Mouse (Mus musculus): ENCODE measurements around the gene Nkd1.

The Nkd1 gene

DNA sequence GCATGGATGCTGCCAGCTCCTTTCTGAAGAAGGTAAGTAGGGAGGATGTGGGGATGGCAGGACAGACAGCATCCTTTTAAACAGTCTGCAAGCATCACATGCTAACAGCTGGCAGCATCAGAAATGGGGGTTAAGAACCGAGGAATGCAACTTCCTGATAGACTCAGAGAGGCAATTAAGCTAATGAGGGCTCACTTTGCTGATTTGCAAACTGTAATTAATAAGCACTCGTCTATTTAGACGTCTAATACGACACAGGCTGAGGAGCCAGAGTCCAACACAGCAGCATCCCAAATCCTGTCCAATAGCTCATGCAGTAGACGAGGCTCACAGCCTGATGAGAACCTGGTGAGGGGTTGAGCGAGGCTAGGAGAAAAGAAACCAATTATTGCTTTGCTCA, 89.1 kb downstream of the Nkd1 start:
- no peak for DNase-seq (ENCODE audit: low spot score in 2 of 2)

DNA sequence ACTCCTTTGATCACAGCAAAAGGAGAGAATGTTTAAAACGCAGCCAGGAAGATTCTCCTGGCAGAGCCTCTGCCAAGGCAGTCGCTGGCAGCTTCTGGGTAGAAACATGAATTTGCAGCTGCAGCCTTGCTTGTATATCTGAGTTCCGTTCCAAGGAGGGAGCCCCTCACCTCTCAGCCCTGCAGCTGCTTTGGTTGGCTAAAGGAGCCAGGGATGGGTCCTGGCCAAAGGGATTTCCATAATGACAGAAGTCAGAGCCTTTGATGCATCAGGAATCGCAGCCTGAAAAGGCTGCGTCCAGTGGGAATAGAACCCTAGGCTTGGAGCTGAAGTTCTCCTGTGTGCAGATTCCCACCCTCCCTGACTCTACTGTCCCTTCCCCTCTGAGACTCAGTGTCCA, 93.8 kb downstream of the Nkd1 start:
- no peak for DNase-seq (ENCODE audit: low spot score in 2 of 2)

DNA sequence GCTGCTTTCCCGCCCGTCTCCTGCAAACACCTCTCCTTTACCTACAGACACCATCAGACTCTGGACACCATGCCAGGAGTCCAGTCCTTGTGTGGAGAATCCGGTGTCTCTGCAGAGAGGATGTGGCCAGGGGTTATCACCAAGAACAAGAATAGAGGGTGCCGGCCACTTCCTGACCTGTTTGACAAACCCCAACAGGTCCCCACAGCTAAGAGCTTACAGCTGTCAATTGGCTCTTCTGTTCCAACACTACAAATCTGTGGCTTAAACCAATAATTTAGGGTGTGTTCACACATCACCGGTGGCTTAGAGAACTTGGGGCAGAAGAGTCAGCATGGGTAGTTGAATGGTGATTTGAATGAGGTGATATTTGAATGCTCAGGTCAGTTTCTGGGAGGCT, 97.5 kb downstream of the Nkd1 start:
- no peak for DNase-seq (ENCODE audit: low spot score in 2 of 2)

DNA sequence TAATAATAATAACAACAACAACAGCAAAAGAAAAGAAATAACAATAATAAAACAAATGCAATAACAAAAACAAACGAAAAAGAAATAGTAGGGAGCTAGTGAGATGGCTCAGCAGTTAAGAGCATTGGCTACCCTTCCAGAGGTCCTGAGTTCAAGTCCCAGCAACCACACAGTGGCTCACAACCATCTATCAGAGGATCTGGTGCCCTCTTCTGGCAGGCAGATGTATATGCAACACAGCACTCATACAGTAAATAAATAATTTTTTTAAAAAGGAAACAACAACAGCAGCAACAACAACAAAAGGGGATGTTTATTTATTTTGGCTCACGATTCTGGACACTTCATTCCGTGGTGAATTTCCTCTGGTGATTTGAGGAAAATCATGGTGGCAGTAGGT, 98.4 kb downstream of the Nkd1 start:
- no peak for DNase-seq (ENCODE audit: low spot score in 2 of 2)

DNA sequence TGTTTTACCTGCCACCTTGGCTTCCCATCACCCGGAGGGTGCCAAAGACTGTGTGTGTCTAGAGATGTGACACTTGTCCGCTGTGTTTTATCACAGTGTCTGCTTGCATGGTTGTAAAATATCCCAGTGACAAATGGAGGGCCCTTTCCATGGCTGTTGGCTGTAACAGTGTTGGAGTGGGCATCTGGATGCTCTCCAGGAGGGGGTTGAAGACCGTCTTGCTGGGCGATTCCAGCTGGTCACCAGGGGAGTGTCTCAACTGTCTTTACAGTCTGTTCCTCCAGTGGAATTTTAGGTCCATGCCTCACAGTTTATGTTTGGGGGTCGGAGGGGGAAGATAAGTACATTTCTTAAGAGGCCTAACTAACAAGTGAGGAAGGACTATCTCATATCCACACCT, 99.8 kb downstream of the Nkd1 start:
- no peak for DNase-seq (ENCODE audit: low spot score in 2 of 2)

DNA sequence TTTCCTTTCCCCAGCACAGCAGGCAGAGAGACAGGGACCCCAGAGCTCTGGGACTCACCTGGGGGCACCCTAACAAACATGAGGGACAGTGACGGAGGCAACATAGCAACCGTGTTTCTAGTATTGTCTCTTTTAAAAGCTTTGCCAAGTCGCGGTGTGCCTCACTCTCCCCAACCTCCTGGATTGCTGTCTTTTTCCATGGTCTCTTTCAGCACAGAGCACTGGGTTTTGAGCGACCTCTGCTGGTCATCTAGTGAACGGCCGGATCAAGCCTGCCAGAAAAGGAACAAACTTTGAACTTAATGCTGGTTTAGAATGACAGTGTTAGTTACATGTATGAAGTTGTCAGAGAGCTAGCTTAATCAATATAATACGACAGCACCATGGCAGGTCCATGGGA, 100.3 kb downstream of the Nkd1 start:
- peak; percentile 74 to 75 for DNase-seq (ENCODE audit: low spot score in 2 of 2)

DNA sequence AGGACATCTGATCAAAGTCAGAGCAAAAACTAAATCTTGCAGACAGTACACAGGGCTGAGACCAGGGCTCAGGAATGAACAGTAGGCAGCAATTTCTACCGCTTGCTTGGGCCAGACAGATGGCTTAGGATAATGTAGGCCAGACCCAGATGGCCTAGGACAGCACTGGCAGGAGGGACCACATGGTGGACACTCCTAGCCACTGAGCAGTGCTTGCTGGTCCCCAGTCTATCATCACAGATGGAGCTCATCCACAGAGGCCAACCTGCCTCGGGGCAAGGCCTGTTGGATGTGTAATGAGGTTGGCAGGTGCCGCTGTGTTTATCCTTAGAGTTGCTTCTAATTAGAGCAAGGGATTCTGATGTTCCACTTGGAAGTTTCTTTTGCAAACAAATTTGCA, 102.2 kb downstream of the Nkd1 start:
- DNase-seq (ENCODE audit: low spot score in 2 of 2) = no peak

DNA sequence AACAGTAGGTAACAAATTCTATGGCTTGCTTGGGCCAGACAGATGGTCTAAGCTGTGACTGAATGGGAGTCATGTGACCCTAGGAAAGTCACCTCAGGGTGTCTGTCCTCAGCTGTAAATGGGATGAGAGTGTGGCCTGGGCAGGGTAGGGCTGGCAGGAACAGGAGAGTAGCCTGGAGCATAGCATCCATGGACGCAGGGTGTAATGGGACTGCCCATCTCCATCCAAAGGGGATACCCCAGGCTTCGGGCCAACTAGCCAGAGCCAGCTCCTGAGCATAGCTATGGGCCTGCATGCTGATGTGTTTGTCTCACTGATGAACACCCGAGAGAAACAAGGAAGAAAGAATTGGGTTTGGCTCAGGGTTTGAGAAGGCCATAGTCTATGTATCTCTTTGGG, 103.1 kb downstream of the Nkd1 start:
- no peak for DNase-seq (ENCODE audit: low spot score in 2 of 2)

DNA sequence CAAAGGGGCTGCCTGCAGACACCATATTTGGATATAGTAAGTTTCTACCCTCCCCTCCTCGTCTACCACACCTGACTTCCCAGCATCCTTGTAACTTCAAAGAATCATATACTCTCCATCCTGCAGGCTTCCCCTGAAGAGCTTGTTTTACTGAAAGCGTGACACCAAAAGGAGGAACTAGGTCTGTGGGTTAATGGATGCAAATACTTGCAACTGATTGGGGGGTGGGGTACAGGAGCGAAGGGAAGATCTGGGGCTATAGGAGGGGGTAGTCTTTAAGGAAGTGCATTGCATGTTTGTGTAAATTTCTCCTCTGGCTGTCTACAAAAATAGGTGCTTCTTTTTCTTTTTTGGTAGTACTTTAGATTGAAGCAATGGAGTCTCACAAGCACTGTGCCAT, 105.3 kb downstream of the Nkd1 start:
- DNase-seq (ENCODE audit: low spot score in 2 of 2) = no peak

DNA sequence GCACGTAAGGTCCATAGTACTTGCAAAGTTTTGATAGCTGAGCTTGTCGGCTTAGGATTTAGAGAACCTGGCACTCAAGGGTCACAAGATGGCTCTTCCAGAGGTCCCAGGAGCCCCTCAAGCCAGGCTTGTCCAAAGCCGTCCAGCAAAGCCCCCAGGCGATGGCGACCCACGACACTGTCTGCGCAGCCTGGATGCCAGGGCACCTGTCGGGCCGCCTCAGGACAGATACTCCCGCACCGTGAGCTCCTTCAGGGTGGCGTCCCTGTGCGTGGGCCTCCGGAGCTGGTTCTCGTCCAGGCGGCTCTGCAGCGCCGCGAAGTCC, 105.7 kb downstream of the Nkd1 start:
- no peak for DNase-seq (ENCODE audit: low spot score in 2 of 2)

DNA sequence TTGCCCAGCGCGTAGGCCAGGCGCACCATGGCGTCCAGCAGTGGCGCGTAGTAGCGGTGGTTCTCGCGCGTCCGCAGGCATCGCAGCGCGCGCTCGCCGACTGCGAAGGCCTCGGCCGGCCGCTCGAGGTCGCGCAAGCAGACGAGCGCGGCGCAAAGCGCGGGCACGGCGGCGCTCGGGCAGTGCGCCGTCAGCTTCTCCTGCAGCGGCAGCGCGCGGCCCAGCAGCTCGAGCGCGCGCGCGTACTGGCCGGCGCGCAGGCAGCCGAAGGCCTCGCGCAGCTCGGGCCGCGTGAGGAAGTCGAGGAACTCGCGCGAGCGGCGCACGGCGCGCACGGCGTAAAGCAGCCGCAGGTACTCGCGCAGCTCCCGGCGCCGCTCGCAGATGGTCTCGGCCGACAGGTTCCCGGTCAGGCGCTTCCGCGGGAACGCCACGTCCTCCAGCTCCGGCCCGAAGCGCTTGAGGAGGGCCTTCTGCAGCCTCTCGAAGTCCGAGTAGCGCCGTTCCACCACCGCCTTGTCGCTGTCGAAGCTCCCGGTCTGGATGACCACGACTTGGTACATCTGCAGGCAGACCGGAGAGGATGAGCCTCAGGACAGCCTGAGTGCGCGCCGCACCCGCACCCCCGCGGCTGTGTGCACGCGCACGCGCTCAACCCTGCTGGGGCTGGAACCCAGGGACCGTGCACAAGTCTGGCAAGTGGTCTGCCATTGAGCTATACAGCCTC, 106.3 kb downstream of the Nkd1 start:
- peak; percentile 52 to 61 for DNase-seq (ENCODE audit: low spot score in 2 of 2)

DNA sequence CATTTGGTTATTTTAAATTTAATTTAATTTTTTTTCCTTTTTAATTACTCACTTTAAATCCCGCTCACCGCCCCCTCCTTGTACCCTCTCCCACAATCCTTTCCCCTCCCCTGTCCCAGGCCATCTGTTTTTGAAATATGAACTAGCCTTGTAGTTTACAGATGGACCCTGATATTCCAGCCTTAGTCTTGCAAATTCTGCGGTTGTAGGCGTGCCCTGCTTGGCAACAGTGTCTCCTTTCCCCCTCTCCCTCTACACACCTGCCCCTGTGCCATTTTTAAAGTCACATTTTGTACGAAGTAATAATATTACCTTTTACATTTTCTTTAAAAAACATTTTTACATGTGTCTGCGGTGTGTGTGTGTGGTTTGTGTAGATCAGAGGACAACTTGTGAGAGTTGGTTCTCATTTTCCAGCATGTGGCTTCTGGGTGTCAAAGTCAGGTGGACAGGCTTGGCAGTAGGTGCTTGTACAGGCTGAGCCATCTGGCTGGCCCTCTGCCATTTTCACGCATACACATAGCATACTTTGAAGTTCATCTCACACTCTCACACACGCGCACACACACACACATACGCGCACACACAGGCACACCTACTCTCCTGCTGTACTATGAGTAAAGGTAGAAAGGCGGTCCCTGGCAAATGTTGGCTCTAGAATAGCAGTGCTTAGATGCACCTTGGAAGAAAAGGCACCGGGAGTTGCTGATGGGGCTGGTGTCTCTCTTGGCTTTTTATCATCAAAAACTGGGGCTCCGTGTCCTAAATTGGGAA, 107.0 kb downstream of the Nkd1 start:
- peak in 1 of 2 experiments; percentile 20 for DNase-seq (ENCODE audit: low spot score in 2 of 2)

DNA sequence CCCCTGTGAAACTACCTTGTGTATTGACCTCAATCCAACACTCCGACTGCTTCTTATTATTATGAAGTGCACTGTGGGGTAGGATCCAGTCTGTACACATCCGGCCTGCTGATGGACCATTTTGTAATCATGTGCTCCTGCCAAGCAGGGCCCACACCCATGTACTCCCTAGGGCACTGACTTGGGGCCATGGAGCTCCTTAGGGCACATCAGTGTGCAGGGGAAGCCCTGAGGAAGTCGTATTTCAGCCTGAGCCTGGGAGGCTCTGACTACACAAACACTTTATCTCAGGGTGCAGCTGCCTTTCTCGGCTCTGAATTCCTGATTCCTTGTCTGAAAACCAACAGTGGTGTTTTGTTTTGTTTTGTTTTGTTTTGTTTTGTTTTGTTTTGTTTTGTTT, 109.1 kb downstream of the Nkd1 start:
- no peak for DNase-seq (ENCODE audit: low spot score in 2 of 2)

DNA sequence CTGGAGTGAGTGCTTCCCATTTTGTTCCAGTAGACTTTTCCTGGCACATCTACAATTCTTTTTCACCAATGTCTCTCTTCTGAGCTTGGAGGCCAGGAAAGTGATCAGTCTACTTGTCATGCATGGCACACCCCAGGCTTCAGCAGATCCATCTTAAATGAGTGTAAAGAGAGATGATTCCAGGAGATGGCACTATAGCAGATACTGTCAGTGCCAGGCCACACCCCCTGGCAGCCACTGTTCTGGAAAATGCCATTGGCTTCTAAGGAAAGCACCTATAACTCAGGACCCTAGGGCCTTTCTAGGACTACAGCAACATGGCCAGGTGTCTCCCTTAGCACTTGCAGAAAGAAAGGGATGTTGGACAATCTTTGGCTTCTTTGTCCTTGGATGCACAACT, 109.9 kb downstream of the Nkd1 start:
- no peak for DNase-seq (ENCODE audit: low spot score in 2 of 2)

DNA sequence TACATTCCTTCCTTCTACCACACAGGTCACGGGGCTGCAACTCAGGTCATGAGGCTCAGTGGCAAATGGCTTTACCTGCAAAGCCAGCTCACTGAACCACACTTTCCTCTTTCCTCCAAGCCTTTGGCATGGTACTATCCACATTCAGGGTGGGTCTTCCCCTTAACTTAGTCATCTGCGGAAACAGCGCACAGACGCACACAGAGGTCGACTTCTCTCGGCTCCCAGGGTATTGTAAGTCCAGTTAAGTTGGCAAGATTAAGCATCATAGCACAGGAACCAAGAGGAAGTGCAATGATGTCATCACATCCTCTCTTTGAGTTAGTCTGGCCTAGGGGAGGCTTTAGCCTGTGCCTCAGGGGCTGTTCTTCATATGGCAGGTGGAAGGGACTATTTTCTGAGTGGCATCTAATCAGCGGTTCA, 112.2 kb downstream of the Nkd1 start:
- DNase-seq (ENCODE audit: low spot score in 2 of 2) = no peak

DNA sequence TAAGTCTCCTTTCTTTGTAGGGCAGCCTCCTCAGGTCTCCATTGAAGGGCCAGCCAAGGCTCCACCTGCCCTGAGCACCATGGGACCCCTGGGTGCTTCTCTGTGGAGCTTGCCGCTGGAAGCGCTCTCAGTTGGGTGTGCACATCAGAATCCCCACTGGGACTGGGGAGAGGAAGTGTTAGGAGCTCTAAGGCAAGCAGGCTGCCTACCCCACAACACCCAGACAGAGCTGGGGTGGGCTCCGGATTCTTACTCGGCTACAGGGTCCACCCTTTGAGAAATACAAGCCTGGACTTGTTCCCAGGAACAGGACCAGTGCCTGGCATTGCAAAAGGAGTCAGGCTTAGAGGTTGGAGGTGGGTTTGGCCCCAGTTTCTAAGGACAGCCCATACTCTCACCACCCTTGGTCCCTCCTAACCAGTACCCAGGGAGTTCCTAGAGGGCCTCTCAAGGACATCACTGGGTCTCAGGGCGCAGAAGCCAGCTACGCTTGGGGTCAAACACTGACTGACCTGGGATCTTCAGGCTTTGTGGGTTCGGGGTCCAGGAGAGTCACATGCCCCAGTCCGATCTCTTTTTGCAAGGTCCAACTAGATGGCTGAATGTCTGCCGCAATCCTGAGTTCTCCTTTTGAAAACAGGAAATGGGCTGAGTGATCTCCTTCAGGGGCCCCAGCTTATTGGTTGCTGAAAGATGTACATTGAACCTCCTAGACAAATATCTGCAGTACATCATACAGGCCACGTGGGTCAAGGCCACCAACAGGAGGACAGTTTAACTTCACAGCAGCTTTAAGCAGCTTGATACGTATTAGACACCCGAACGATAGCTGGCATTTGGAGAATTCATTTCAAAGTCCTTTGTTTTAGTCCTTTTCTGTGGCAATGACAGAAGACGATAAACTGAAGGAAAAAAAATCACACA, 114.6 kb downstream of the Nkd1 start, which contains the start of gene Snx20:
TSS of gene Snx20 (minus strand) at position 655 of the 924 bp plus-strand sequence.
- DNase-seq (ENCODE audit: low spot score in 2 of 2) = no peak

DNA sequence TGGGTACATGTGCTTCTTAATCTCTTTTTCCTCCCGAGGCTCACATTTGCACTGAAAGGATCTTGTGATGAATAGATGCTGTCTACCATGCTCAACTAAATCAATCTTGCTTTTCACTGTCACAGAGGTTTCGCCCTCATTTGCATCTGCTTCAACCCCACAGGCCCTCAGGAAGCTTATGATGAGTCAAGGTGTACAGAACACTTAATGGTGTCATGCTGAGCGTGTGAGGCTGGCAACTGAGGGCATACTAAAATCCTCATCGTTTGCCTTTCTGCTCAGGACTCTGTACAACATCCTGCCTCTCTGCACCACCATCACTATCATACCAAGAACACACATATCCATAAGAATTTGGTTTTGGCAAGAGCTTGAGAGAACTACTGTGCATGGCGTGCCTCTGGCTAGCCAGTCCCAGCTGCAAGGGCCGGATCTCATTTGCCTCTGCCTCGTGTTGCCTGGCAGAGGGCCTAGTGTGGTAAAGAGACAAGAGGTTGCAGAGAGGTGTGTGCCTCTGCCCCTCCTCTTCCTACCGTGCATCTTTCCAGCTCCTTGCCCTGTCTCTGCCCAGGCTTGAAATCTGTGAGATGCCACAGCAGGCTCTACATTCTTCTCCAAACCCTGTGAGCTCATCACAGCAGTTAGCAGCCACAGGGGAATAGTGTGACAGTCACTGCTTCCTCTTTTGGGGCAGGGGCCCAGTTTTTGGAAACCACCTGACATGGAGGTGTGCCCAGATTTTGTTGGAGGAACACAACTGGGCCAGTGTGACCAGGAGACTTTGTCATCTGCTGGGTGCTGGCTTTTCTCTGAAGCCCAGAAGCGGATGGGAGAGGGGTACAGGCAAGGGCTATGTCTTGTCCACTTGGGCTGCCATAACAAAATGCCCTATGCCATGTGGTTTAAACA, 116.2 kb downstream of the Nkd1 start:
- DNase-seq (ENCODE audit: low spot score in 2 of 2) = no peak

DNA sequence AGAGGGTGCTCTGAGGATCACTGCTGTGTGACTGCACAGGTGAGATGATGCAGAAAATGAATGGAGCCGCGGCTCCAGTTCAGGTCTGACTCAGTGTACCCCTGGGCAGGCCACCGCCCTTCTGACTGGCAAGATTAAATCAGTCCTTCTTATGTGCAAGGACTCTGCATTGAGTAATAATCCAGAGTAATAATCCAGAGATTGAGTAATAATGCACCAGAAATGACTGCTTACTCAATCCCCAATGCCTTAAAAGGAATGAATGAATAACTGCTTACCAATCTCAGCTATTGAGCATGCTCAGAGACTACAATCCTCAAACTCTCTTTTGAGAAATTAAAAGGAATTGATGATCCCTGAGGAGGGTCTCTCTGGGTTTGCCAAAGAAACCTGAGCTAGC, 117.8 kb downstream of the Nkd1 start:
- no peak for DNase-seq (ENCODE audit: low spot score in 2 of 2)

DNA sequence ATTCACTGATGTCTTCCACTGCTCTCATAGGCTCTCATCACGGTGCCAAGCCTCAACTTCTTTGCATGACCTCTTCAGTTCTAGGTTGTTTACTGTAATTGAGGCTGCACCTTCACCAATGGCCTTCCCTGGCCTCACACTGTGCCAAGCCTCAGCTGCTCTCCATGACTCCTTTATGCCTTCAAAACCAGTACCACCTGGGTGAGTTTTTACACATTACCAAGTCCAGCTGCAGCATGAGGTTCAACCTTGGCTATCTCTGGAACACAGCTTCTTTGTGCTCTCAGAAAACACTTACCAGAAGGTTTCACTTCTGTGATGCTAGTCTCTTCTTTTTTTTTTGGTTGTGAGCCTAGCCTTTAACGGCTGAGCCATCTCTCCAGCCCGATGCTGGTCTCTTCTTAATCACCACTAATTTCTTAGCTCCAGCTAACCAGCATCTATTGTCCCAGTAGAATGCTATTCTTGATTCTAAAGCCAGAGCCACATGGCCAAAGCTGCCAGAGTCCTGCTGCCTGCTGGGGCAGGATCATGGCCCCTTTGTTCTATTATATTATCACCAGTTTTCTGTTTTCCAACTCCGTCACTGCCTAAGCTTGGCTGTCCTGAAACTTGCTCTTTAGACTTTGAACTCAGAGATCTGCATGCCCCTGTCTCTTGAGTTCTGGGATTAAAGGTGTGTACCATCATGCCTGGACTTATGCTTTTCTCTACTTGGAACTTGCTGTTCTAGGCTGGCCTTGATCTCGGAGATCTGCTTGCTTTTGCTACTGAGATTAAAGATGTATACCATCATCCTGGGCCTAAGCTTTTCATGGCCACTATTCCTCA, 121.8 kb downstream of the Nkd1 start:
- DNase-seq (ENCODE audit: low spot score in 2 of 2) = no peak

Data from frontal cortex, postnatal 25 days (tissue).